Mouse (Mus musculus): Measurements from ENCODE around the gene Kcnj10. TPM values are rescaled to one million over a fixed set of nuclear protein-coding genes. Genes with fewer than 3 reads are reported as not detected.

Kcnj10 gene
- total RNA-seq, 2 experiments from 2014 or later: 0.46 to 0.56 TPM

DNA sequence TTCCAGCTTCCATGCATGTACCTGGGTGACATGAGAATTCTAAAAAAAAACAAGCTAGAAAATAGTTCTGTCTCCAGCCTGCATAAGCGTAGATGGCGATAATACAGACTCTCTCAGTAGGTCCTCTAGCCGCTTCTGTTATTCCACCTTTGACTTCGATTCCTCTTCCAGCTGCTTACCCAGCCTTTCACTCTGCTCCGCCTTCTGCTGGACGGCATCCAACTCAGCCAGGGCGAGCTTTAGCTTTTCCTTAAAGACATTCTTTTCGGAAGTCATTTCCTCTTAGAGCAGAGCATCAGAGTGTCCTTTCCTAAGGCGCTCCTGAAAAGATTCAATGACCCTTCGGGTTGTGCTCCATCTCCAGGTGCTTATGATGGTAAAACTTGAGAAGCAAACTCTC is 39.1 kb downstream of the Kcnj10 start:
- DNase-seq: peak; percentile 30 to 61

GRCm38 (mm10) chr1:172382090-172382489 is 41.1 kb downstream of the Kcnj10 start:
- DNase-seq: no peak

DNA sequence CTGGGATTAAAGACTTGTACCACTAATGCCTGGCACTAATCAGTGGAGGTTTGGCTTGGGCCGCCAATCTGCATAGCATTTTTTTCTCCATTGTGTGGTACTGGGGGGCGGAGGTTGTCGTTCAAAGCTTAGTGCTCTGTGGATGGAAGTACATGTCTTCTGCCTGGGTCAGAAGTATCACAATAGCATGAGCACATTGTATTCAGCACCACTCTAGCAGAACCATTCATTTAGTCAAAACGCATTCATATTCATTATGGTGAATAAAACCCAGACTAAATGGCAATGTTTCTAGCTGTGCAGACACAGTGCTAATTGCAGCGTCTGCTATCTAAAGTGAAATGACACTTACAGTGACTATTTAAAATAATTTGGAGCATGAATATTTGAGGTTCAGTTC is 46.2 kb downstream of the Kcnj10 start:
- DNase-seq: no peak

DNA sequence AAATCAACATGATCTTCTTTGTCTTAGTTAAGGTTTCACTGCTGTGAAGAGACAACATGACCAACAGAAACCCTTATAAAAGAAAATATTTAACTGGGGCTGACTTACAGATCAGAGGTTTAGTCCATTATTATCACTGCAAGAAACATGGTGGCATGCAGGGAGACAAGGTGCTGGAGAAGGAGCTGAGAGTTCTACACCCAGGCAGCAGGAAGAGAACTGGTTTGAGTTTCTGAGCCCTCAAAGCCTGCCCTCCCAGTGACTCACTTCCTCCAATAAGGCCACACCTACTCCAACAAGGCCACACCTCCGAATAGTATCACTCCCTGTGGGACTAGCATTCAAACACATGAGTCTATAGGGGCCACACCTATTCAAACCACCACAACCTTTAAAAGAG is 49.8 kb downstream of the Kcnj10 start:
- no peak for DNase-seq

DNA sequence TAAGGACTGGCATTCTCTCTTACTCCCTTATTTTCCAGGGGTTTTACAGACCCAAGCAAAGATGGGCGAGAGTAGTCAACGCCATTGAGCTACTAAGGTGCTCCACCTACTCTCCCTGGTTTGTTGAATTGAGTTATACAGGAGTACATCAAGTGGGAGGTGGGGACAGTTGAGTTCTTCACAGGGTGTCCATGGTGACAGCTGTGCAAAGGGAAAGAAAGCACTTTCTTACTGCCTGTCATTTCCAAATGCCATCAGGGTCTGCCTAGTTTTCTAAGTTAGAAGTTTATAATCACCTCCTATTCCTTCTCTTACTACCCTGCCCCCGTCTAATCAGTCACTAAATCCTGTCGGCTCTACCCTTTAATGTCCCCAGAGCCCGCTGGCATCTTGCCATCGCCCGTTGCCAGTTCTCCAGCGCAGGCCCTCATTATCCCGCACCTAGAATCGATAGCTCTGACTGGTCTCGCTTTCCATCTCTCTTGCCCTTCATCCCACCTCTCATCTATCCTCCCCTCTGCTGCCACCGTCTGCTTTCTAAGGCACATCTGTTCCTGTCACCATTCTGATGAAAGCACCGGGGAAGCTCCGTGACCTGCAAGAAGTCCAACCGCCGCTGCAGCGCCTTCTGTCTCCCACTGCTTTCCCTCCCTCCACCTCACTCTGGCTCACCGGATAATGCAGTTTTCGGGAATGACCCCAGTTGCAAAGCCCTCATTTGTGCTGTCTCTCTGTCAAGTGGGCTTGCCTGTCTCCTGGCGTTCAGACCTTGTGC is 51.0 kb downstream of the Kcnj10 start:
- DNase-seq: peak; percentile 50 to 63

GRCm38 (mm10) chr1:172392643-172393170 is 51.7 kb downstream of the Kcnj10 start:
- no peak for DNase-seq

DNA sequence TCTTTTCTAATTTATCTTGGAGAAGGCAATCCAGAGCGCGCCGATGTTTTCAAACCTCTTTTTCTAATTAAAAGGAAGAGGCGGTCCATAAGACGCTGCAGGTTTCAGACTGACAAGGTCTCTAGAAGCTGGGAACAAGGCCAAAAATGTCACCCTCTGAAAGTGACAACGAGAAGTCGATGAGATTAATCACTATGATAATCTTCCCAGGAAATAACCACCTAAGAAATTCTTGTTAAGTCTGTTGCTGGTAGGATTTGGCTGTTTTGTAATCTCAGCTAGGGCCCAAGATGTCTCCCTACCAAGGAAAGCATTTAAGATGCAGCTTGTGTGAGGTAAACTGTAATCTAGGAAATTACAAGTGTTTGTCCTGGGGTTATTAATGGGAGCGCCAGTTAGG is 52.7 kb downstream of the Kcnj10 start:
- DNase-seq: no peak

- DNase-seq: no peak
Measured at GRCm38 (mm10) chr1:172396996-172397752, 56.2 kb downstream of the Kcnj10 start.

- DNase-seq: no peak
Measured at GRCm38 (mm10) chr1:172406077-172406706, 65.2 kb downstream of the Kcnj10 start.

DNA sequence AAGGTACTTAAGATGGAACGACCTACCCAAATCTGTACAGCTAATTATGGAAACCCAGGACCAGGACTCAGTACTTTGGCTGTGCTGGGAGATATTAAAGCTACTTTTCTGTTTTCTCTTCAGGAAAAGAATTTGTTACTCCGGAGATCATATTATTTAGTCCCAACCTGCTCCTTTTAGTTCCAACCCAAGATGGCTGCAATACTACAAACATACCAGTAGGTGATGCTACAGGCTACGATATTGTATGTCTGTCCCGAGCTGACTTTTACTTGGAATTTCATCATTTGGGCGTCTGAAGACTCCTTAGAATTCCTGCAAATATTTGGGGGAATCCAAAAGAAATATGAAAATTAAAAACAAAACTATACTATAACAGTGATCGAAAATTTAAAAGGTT is 68.0 kb downstream of the Kcnj10 start:
- no peak for DNase-seq

DNA sequence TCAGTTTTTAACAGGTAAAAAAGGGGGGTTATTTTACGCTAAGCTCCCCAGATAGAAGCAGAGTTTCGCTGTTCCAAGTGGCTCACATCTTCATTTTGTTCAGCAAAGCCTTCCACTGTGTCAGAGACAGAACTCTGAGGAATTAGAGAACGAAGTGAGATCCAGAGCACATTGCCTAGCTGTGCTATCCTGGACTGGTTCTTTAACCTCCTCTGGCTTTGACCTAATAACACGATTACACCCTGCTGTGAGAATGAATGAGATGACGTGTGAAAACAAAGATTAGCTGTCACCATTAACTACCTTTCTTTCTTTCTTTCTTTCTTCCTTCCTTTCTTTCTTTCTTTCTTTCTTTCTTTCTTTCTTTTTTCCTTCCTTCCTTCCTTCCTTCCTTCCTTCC is 68.4 kb downstream of the Kcnj10 start:
- no peak for DNase-seq

- DNase-seq: peak; percentile 63 to 80
Measured at GRCm38 (mm10) chr1:172410806-172411205, 69.8 kb downstream of the Kcnj10 start.

- peak; percentile 61 to 83 for DNase-seq
Measured at GRCm38 (mm10) chr1:172412204-172412603, 71.2 kb downstream of the Kcnj10 start.

GRCm38 (mm10) chr1:172413491-172414230 is 72.7 kb downstream of the Kcnj10 start:
- no peak for DNase-seq

DNA sequence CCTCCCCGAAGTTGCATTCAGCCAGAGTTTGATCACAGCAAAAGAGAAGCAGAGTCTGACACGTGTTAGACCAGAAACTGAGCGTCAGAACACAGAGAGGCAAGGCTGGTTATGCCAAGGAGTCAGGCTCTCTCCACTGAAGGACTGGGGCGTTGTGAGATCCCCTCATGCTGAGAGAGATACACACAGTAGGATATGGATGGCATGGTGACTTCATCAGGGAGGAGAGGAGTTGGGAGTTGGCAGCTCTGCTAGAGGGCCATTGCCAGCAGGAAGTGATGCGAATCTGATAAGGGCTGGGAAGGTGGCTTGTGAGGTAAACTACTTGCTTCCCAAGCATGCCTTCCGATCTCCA is 73.2 kb downstream of the Kcnj10 start:
- DNase-seq: no peak

- DNase-seq: no peak
Measured at GRCm38 (mm10) chr1:172415061-172415460, 74.1 kb downstream of the Kcnj10 start.

GRCm38 (mm10) chr1:172418173-172418572 is 77.2 kb downstream of the Kcnj10 start:
- no peak for DNase-seq

- DNase-seq: no peak
Measured at GRCm38 (mm10) chr1:172418642-172419041, 77.6 kb downstream of the Kcnj10 start.

DNA sequence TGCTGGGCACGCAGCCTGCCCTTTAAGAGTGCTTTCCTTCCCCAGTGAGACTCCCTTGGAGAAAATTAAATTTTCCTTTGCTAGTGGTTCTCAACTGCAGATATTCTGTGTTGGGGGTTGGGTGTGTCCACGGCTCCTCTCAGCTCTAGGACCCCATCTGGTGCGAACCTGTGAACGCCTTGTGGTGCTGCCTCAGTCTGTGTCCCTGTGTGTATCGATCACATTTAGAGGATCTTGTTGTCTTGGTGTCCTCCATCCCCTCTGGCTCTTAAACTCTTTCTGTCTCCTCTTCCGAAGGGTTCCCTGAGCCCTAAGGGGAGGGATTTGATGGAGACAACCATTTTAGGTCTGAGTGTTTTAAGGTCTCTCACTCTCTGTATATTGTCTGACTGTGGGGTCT is 79.2 kb downstream of the Kcnj10 start:
- no peak for DNase-seq

DNA sequence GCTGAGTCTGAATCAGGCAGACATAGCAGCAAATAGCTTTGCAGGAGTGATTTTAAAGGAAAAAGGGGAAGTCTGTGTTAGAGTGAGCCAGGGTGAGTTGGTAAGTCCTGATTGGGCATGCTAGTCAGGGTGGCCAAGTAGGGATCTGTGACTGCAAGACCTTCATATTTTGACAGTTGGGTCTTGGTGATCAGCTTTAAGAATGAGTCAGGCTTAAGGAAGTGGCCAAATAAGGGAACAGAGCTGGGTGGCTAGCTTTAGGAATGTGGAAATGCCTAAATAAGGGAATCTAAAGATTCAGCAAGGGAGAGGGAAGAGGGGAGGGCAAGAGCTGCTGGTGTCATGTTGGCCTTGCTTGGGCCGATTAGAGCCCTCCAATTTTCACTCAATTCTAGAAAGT is 82.4 kb downstream of the Kcnj10 start:
- DNase-seq: no peak
